Mouse (Mus musculus) spleen, adult 12 weeks (tissue): Measurements from ENCODE around the gene Abhd5.

Source experiments
- DNase-seq: peaks from one replicate; pipeline ENCODE4 v3.0.0; 2022; ENCODE audit warnings: low spot score

Gene Abhd5

DNA sequence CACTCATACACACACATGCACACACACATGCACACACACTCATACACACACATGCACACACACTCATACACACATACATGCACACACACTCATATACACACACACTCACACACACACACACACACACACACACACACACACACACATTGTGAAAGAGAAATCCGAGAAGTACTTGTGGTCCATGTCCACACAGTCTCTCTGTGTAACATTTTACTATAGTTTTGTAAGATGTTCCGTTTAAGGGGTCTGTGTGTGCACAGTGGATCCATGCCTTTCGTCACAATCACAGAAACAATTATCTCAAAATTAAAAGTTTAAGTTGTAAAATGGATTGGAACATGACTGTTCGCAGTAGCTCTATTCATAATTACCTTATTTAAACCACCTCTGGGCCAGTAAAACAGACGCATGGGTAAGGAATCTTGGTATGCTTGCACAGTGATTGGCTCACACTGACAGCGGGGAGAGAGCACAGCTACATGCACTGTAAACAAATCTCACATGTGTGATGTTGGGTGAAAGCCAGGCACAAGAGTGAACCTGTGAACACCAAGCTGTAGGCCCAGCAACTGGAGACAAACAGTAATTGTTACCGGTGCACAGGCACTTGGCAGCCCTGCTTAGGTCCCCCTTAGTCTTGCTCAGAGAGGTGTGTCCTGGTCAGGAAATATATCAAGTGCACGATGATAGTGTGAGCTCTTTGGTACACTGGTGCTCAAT is 63.8 kb downstream of the Abhd5 start:
- DNase-seq: no peak

DNA sequence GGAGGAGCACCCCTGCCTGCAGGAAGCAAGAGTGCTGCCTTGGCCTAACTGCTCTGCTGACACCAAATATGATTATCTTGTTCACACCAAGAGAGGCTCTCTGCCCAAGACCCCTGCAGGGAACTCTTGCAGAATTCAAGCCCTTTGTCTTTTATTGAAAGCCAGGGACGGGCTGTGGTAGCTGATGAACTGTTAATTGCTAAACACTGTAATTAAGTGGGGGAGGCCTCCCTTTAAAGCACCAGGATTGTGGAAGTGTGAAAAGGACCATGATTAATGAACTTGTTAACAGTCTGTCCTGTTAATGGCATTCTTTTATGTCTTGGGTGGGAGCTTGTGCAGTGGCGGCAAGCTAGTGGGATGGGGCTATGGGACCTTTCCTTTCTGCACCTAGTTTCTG is 65.2 kb downstream of the Abhd5 start:
- no peak for DNase-seq

DNA sequence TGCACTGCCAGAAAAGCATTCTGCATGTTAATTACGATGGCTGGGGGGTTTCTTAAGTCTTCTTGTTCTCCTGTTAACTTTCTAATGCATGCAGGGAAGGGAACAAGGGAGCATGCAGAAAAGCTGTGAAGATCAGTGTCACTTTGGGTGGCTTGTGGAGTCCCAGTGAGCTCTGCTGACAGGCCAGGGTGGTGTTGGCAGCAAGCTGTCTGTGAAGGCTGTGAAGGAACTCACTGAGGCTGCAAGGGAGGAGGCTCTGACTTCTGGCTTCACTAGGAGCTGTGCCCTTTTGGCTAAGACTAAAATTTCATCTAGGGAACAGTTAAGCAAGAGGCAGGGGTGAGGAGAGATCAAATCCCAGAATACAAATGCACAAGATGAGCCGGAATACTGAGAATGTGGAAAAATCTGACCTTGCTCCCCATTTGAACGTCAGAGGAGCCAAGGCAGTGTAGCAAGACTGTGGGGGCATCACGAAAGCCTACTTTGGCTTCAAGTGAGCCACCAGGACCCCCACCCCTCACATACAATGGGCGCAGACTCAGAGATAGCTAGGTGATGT is 68.9 kb downstream of the Abhd5 start:
- no peak for DNase-seq

DNA sequence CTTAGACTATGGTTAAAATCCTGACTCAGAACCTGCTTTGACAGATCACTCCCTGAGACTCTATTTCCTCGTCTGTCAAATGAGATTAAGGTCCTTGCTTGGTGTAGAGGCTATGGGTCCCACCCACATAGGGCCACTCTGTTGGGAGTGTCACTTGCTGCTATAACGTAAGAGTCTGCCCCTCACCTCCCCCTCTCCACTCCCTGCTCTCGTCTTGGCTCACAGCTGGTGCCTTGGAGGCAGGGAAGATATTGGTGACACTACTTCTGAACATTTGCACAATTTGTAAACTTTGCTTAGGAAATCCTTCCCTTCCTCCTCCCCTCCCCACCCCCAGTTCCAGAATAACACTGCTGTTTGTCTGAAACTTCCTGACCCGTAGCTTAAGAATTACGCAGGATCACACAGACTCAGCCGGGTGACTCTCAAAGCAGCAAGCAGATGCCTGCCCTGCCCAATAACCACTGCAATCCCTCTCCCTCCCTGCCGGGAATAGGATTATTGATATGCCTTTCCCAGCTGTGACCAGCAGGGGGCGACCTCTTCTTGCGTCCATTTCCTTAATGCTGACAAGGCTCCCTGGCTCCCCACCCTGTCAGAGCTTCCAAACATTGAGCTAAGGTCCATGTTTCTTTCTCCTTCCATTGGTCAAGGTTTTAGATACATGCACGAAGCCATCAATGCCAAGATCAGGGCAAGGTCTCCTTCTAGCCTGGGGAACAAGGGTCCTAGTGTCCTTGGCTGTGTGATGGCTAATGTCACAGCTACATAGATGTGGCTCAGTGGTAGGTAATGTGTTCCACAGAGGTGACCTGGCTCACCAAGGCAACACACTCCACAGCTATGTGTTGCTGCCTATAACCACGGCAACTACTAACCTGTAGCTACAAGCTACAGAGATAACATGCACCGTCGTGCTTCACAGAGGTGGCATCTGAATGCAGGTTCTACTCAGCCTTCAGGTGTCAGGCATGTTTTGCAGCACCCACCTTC is 69.7 kb downstream of the Abhd5 start:
- DNase-seq: peak; percentile 30

GRCm38 (mm10) chr9:122421911-122422310 is 70.5 kb downstream of the Abhd5 start:
- DNase-seq: no peak

DNA sequence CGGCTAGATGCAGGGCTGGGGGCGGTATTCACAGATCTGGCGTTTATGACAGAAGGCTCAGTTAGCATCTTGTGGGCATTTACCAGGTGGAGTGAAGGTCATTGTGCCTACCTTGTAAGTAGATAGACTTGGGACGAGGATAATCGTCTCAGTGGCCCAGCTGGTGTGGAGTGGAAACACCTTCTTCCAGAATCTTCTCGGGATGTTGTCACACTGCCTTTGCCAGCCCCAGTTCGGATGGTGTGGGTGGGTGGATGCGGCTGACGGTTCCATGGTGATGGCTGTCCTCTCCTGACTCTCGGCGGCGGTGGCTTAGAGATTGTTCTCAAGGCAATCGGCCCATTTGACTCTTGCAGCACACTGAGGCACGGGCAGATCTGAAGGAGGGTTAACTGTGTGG is 71.3 kb downstream of the Abhd5 start:
- no peak for DNase-seq

DNA sequence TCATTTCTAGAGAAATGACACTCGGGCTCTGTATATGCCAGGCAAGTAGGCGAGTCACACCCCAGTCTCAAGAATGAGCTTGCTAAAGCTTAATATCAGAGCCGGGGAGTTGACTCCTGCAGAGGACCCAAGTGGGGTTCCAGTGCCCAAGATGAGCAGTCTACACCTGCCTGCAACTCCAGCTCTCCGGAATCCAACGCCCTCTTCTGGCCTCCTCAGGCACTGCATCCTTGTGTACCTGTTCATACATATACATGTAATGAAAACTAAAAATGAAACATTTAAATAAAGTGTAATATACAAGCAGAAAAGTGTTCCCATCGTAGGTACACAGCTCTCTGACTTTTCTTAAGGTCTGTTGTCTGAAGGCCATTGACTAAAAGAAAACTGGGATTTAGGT is 71.7 kb downstream of the Abhd5 start:
- no peak for DNase-seq

- DNase-seq: no peak
These were observed 73.7 kb downstream of the Abhd5 start for GRCm38 (mm10) chr9:122424941-122425608.

GRCm38 (mm10) chr9:122429058-122429649 is 77.7 kb downstream of the Abhd5 start:
- DNase-seq: no peak

DNA sequence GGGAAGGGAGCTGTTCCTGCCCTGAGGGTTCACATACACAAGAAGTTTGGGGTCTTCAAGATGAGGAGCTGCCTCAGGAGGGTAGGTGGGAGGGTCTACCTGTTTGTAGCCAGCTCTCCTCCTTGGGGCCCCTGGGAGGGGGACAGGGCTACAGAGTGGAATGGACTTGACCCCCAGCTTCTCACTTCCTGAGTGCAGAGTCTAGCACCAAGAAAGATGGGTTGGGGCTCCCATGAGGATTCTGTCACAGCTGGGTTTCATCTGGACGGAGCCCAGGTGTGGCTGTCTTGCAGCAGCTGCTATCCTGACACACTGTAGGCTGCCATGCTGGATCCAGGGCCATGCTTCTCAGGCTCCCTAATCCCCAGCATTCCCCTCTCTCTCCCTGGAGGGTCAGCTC is 78.3 kb downstream of the Abhd5 start:
- DNase-seq: no peak
